Mouse (Mus musculus) lung, embryonic 14.5 days (tissue): ENCODE data around the gene Slc25a36. TPM values are rescaled to one million over a fixed set of nuclear protein-coding genes. Genes with fewer than 3 reads are reported as not detected.
A peak's percentile ranks its signal among the peaks of the same experiment; 100 is the strongest.

Experiments used
- ATAC-seq: fragments of 200-750 bp; cut with Nextera tagmentation; 2 replicates; pipeline ENCODE4 v1.8.0; 2017; ENCODE audit warnings: mild to moderate bottlenecking, moderate TSS enrichment, moderate library complexity; ENCODE audit not compliant: insufficient read depth
- DNase-seq: peaks from one replicate; pipeline ENCODE4 v3.0.0-alpha.2; 2015
- H3K27ac ChIP-seq: fragments of 300-500 bp; sonication (generic); 2 replicates; pipeline ENCODE4 v1.5.1; 2014; ENCODE audit warnings: low read depth, mild to moderate bottlenecking, moderate library complexity
- H3K27me3 ChIP-seq: fragments of 300-500 bp; sonication (generic); 2 replicates; pipeline ENCODE4 v1.6.1; 2014; ENCODE audit warnings: low read length, control low read depth; ENCODE audit not compliant: insufficient read depth
- H3K36me3 ChIP-seq: fragments of 300-500 bp; sonication (generic); 2 replicates; pipeline ENCODE4 v1.6.1; 2014; ENCODE audit warnings: control low read depth; ENCODE audit not compliant: insufficient read depth
- H3K4me1 ChIP-seq: fragments of 300-500 bp; sonication (generic); 2 replicates; pipeline ENCODE4 v1.6.1; 2014; ENCODE audit warnings: antibody characterized with exemption, control low read depth; ENCODE audit not compliant: insufficient read depth
- H3K4me2 ChIP-seq: fragments of 300-500 bp; sonication (generic); 2 replicates; pipeline ENCODE4 v1.6.1; 2014; ENCODE audit warnings: mild to moderate bottlenecking
- H3K4me3 ChIP-seq: fragments of 300-500 bp; sonication (generic); 2 replicates; pipeline ENCODE4 v1.5.1; 2014; ENCODE audit warnings: low read depth, low read length
- H3K9ac ChIP-seq: fragments of 300-500 bp; sonication (generic); 2 replicates; pipeline ENCODE4 v1.6.1; 2014
- H3K9me3 ChIP-seq: fragments of 300-500 bp; sonication (generic); 2 replicates; pipeline ENCODE4 v1.6.1; 2016; ENCODE audit warnings: low read depth, low read length, control low read depth
- CTCF ChIP-seq: IDR thresholded peaks from 2 replicates; pipeline ENCODE4 v1.5.1; 2016; ENCODE audit warnings: antibody characterized with exemption, low read depth
- WGBS: fragments of 180-500 bp; shearing (Covaris S2); extraction: QIAGEN DNeasy Blood & Tissue Kit; methylation state at CpG from one replicate; pipeline ENCODE4 v1.1.7; 2014; 5-methylcytosine and 5-hydroxymethylcytosine counted together
- polyA plus RNA-seq: library from polyadenylated mRNA; unstranded; fragments of >200 nt; fragmentation: Nextera tagmentation; extraction: Ambion mirVana; gene quantifications from 2 replicates; pipeline ENCODE4 v1.2.1, GENCODE M21; 2014

The Slc25a36 gene
- polyA plus RNA-seq = 97.0 and 102 TPM in 2 replicates

GRCm38 (mm10) chr9:97110571-97111390, at the start of gene Slc25a36:
Gene Slc25a36, minus strand, starts transcription at chr9:97111157.
- no peaks in the 10 kb centered on the region for H3K36me3 ChIP-seq
- no peaks in the 10 kb centered on the region for H3K9me3 ChIP-seq
- DNase-seq (peak; percentile 99), ATAC-seq (peak; percentile 99)
- under 1% methylated on average over 90 of the region's 91 CpGs for WGBS
- H3K4me3 ChIP-seq = peak within 1 kb of the TSS; percentile 89
- peak within 1 kb of the TSS; percentile 91 for H3K27ac ChIP-seq
- H3K9ac ChIP-seq = peak within 1 kb of the TSS; percentile 90
- TF ChIP-seq CTCF = no peak
- 0 out of 2 replicates have a peak, but pooled peaks cover 6% of the 10 kb centered on the region for H3K4me1 ChIP-seq
- no peaks in the 10 kb centered on the region for H3K27me3 ChIP-seq
- peak within 1 kb of the TSS; percentile 56 for H3K4me2 ChIP-seq

DNA sequence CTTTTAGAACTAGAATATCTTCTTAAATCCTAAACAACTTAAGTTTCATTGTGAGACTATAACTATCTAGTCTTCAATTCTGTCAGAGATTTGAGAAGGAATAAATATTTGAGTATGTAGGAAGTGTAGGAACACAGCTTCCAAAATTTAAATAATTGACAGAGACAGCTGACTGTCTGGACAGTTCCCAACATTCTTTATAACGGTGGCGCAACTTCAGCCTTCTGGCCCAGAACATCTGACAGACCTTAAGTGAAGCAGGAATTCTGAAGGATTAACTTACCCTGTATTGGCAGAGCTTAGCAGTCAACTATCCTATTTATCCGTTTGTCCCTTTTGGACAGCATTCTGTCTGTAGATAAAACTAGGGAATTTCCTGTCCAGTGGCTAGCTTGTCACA, 47.5 kb upstream of the Slc25a36 start:
- H3K9me3 ChIP-seq = no peaks in the 10 kb centered on the region
- no peak overlapping the region for H3K27ac ChIP-seq
- H3K27me3 ChIP-seq = no peaks in the 10 kb centered on the region
- no peaks in the 10 kb centered on the region for H3K4me1 ChIP-seq
- no peaks in the 10 kb centered on the region for H3K36me3 ChIP-seq
- WGBS = 51% methylated on average over 3 of the region's 3 CpGs
- H3K4me3 ChIP-seq = no peak overlapping the region
- peak; percentile 13 for DNase-seq
- H3K9ac ChIP-seq = no peak overlapping the region
- no peak overlapping the region for H3K4me2 ChIP-seq
- TF ChIP-seq CTCF = no peak
- no peak for ATAC-seq

- H3K27ac ChIP-seq = peak overlapping the region; percentile 2; the same call in 1 of the 2 replicates
- no peaks in the 10 kb centered on the region for H3K27me3 ChIP-seq
- DNase-seq (peak; percentile 59), ATAC-seq (peak; percentile 74)
- no peaks in the 10 kb centered on the region for H3K9me3 ChIP-seq
- 25% methylated on average over 3 of the region's 3 CpGs for WGBS
- H3K4me2 ChIP-seq = no peak overlapping the region
- no peak for TF ChIP-seq CTCF
- H3K4me3 ChIP-seq = no peak overlapping the region
- H3K36me3 ChIP-seq = no peaks in the 10 kb centered on the region
- no peak overlapping the region for H3K9ac ChIP-seq
- H3K4me1 ChIP-seq = no peaks in the 10 kb centered on the region
Observed at GRCm38 (mm10) chr9:97155981-97156380, 45.0 kb upstream of the Slc25a36 start.

DNA sequence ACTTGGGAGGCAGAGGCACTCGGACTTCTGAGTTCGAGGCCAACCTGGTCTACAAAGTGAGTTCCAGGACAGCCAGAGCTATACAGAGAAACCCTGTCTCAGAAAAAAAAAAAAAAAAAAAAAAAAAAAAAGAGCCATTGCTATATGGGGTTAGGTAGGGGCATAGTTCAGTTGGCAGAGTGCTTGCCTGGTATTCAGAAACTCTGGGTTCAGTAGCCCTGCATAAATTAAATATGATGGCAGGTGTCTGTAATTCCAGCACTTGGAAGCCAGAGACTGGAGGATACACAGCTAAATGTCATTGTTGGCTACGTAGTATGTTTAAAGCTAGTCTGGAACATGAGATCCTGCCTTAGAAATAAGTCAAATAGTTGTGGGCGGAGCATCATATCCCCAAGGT, 44.0 kb upstream of the Slc25a36 start:
- Histone ChIP-seq H3K4me2 (no peak overlapping the region), H3K4me3 (no peak overlapping the region), H3K36me3 (no peaks in the 10 kb centered on the region), H3K9ac (no peak overlapping the region), H3K27ac (no peak overlapping the region), H3K9me3 (no peaks in the 10 kb centered on the region), H3K4me1 (no peaks in the 10 kb centered on the region), H3K27me3 (no peaks in the 10 kb centered on the region)
- ATAC-seq (no peak), DNase-seq (no peak)
- WGBS = 76% methylated on average over 4 of the region's 4 CpGs
- no peak for TF ChIP-seq CTCF

DNA sequence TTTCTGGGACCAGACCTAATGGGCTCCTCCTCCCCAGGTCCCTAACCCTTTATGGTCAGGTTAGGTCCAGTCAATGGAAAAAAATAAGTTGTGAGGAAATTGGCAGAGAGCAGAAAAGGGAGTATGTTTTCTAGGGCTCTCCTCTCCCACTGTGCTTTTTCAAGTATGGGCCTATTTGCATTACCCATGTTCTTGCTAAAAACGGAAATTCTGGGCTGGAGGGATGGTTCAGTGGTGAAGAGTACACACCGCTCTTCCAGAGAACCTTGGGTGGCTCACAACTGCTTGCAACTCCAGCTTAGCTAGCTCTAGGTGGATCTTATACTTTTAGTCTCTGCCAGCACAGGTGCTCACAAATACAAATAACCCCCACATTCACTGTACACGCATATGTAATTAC, 42.0 kb upstream of the Slc25a36 start:
- H3K27me3 ChIP-seq = no peaks in the 10 kb centered on the region
- DNase-seq = no peak
- H3K9ac ChIP-seq = no peak overlapping the region
- ATAC-seq = no peak
- WGBS = 79% methylated on average over 3 of the region's 3 CpGs
- H3K27ac ChIP-seq = no peak overlapping the region
- H3K4me3 ChIP-seq = no peak overlapping the region
- H3K9me3 ChIP-seq = no peaks in the 10 kb centered on the region
- H3K4me1 ChIP-seq = no peaks in the 10 kb centered on the region
- no peak for TF ChIP-seq CTCF
- no peaks in the 10 kb centered on the region for H3K36me3 ChIP-seq
- no peak overlapping the region for H3K4me2 ChIP-seq

- Histone ChIP-seq H3K27ac (no peak overlapping the region), H3K4me1 (0 out of 2 replicates have a peak, but pooled peaks cover 2% of the 10 kb centered on the region), H3K4me3 (no peak overlapping the region), H3K27me3 (no peaks in the 10 kb centered on the region), H3K9ac (no peak overlapping the region), H3K4me2 (no peak overlapping the region), H3K36me3 (no peaks in the 10 kb centered on the region), H3K9me3 (no peaks in the 10 kb centered on the region)
- WGBS = 64% methylated on average over 2 of the region's 2 CpGs
- no peak for TF ChIP-seq CTCF
- DNase-seq = peak; percentile 68
- peak; percentile 62; the same call in 1 of the 2 replicates for ATAC-seq
Observed at GRCm38 (mm10) chr9:97147270-97147669, 36.3 kb upstream of the Slc25a36 start.

- Histone ChIP-seq H3K9me3 (no peaks in the 10 kb centered on the region), H3K4me1 (0 out of 2 replicates have a peak, but pooled peaks cover 2% of the 10 kb centered on the region), H3K36me3 (no peaks in the 10 kb centered on the region), H3K4me3 (no peak overlapping the region), H3K27ac (no peak overlapping the region), H3K4me2 (no peak overlapping the region), H3K9ac (no peak overlapping the region), H3K27me3 (no peaks in the 10 kb centered on the region)
- DNase-seq (no peak), ATAC-seq (no peak)
- TF ChIP-seq CTCF = no peak
- whole genome bisulfite sequencing = 65% methylated on average over 6 of the region's 6 CpGs
Observed at GRCm38 (mm10) chr9:97145351-97145750, 34.4 kb upstream of the Slc25a36 start.
